Mouse (Mus musculus) embryonic stem cell, embryonic (primary cell): ENCODE measurements around the gene Ccdc6.

Source experiments
- CTCF ChIA-PET, 4 experiments: fragments of 300-600 bp in 2 of 4; fragments of 350-600 bp in 2 of 4; sonication (Branson Sonifier 250); formaldehyde crosslinking; loops; one replicate each; lab custom pipeline; 2022; ENCODE audit warnings: inconsistent platforms in 2 of 4; lab: Charles Lee
- POLR2A ChIA-PET, 4 experiments: fragments of 300-600 bp in 2 of 4; fragments of 350-600 bp in 2 of 4; sonication (Branson Sonifier 250); formaldehyde crosslinking; loops; one replicate each; lab custom pipeline; 2022; ENCODE audit warnings: antibody characterized with exemption in 4 of 4, inconsistent platforms in 1 of 4; lab: Charles Lee

Gene Ccdc6

GRCm38 (mm10) chr10:70114048-70114635 is 17.2 kb downstream of the Ccdc6 start:
- CTCF ChIA-PET: interaction anchor here in 2 of 4 experiments (0.5 to 0.9 kb wide), 5 partner anchors 21 to 318 kb away, joined by 3 to 4 read pairs (median 3); no protein-coding TSS in a partner anchor
- POLR2A ChIA-PET: interaction anchor here in 2 of 4 experiments (0.8 to 2.2 kb wide), 2 partner anchors 17 to 18 kb away, joined by 3 to 6 read pairs; no protein-coding TSS in a partner anchor

- CTCF ChIA-PET: interaction anchor here in 2 of 4 experiments (0.6 to 0.7 kb wide), 3 partner anchors 13 to 852 kb away, joined by 3 to 4 read pairs (median 3); no protein-coding TSS in a partner anchor
Measured at GRCm38 (mm10) chr10:70116454-70116853, 19.5 kb downstream of the Ccdc6 start.

GRCm38 (mm10) chr10:70119451-70119850 is 22.5 kb downstream of the Ccdc6 start:
- CTCF ChIA-PET: no interaction called here
- POLR2A ChIA-PET: interaction anchor here in 2 of 4 experiments (0.8 to 2.1 kb wide), 4 partner anchors 17 to 28 kb away, joined by 3 to 8 read pairs (median 5); partner anchors contain the start of gene Ccdc6 (in 1 of the 2)

More at GRCm38 (mm10) chr10:70116454-70116853, 19.5 kb downstream of the Ccdc6 start:
- POLR2A ChIA-PET: interaction anchor here in 2 of 4 experiments (0.6 to 2.2 kb wide), 6 partner anchors 12 to 1773 kb away, joined by 3 to 6 read pairs (median 4); no protein-coding TSS in a partner anchor

- ChIA-PET POLR2A (interaction anchor here in 3 of 4 experiments (0.6 to 1.9 kb wide), 5 partner anchors 10 to 1075 kb away, joined by 3 to 6 read pairs (median 4); partner anchors contain the start of gene Ccdc6 (in 1 of the 3)), CTCF (interaction anchor here in 2 of 4 experiments (0.7 kb wide), 2 partner anchors 10 to 118 kb away, joined by 4 to 13 read pairs; no protein-coding TSS in a partner anchor)
Measured at GRCm38 (mm10) chr10:70119851-70120370, 23.0 kb downstream of the Ccdc6 start.

- POLR2A ChIA-PET: interaction anchor here in 1 of 4 experiments (0.8 kb wide), 1 partner anchor 13 kb away, joined by 3 read pairs; no protein-coding TSS in a partner anchor
- CTCF ChIA-PET: no interaction called here
Measured at GRCm38 (mm10) chr10:70120671-70121405, 23.9 kb downstream of the Ccdc6 start.

GRCm38 (mm10) chr10:70121406-70121695 is 24.4 kb downstream of the Ccdc6 start:
- POLR2A ChIA-PET: interaction anchor here in 1 of 4 experiments (0.7 kb wide), 1 partner anchor 134 kb away, joined by 3 read pairs; no protein-coding TSS in a partner anchor
- CTCF ChIA-PET: interaction anchor here in 1 of 4 experiments (0.6 kb wide), 1 partner anchor 15 kb away, joined by 3 read pairs; no protein-coding TSS in a partner anchor

- ChIA-PET POLR2A (interaction anchor here in 1 of 4 experiments (0.6 kb wide), 1 partner anchor 12 kb away, joined by 3 read pairs; no protein-coding TSS in a partner anchor), CTCF (interaction anchor here in 1 of 4 experiments (0.5 kb wide), 1 partner anchor 166 kb away, joined by 4 read pairs; no protein-coding TSS in a partner anchor)
Measured at GRCm38 (mm10) chr10:70123454-70123853, 26.5 kb downstream of the Ccdc6 start.

GRCm38 (mm10) chr10:70125491-70125890 is 28.6 kb downstream of the Ccdc6 start:
- ChIA-PET CTCF (interaction anchor here in 1 of 4 experiments (1.0 to 1.4 kb wide), 2 partner anchors 9 to 31 kb away, joined by 4 to 6 read pairs; no protein-coding TSS in a partner anchor), POLR2A (interaction anchor here in 1 of 4 experiments (0.8 kb wide), 1 partner anchor 30 kb away, joined by 3 read pairs; no protein-coding TSS in a partner anchor)

- ChIA-PET POLR2A (interaction anchor here in 1 of 4 experiments (1.5 kb wide), 1 partner anchor 31 kb away, joined by 5 read pairs; the partner anchor contains the start of gene Ccdc6), CTCF (interaction anchor here in 1 of 4 experiments (0.6 kb wide), 1 partner anchor 68 kb away, joined by 5 read pairs; no protein-coding TSS in a partner anchor)
Measured at GRCm38 (mm10) chr10:70127273-70127672, 30.4 kb downstream of the Ccdc6 start.

GRCm38 (mm10) chr10:70128408-70128807 is 31.5 kb downstream of the Ccdc6 start:
- ChIA-PET CTCF (interaction anchor here in 2 of 4 experiments (0.7 to 1.2 kb wide), 4 partner anchors 9 to 117 kb away, joined by 3 to 4 read pairs (median 3); partner anchors contain the start of gene Slc16a9 (in 1 of the 2)), POLR2A (interaction anchor here in 1 of 4 experiments (1.3 to 1.5 kb wide), 2 partner anchors 12 to 32 kb away, joined by 4 to 5 read pairs; partner anchors contain the start of gene Ccdc6)

- POLR2A ChIA-PET: interaction anchor here (0.6 to 5.8 kb wide), 26 partner anchors 9 to 1995 kb away, joined by 3 to 34 read pairs (median 4); partner anchors contain the start of gene Ccdc6 (in 3 of the 4)
- CTCF ChIA-PET: interaction anchor here in 3 of 4 experiments (0.6 to 1.7 kb wide), 5 partner anchors 20 to 623 kb away, joined by 3 to 8 read pairs (median 4); no protein-coding TSS in a partner anchor
Measured at GRCm38 (mm10) chr10:70132087-70132560, 35.2 kb downstream of the Ccdc6 start.

GRCm38 (mm10) chr10:70132714-70133113 is 35.8 kb downstream of the Ccdc6 start:
- ChIA-PET POLR2A (interaction anchor here in 3 of 4 experiments (0.6 to 5.8 kb wide), 16 partner anchors 8 to 206 kb away, joined by 3 to 34 read pairs (median 4); partner anchors contain the start of gene Ccdc6 (in 2 of the 3)), CTCF (interaction anchor here in 1 of 4 experiments (0.6 to 1.7 kb wide), 6 partner anchors 19 to 214 kb away, joined by 3 to 6 read pairs (median 4); no protein-coding TSS in a partner anchor)

- CTCF ChIA-PET: interaction anchor here in 1 of 4 experiments (0.6 to 1.7 kb wide), 4 partner anchors 23 to 213 kb away, joined by 3 to 6 read pairs (median 4); no protein-coding TSS in a partner anchor
- POLR2A ChIA-PET: interaction anchor here in 2 of 4 experiments (1.1 to 5.8 kb wide), 9 partner anchors 8 to 206 kb away, joined by 3 to 34 read pairs (median 6); partner anchors contain the start of gene Ccdc6 (in 1 of the 2)
Measured at GRCm38 (mm10) chr10:70133188-70133587, 36.3 kb downstream of the Ccdc6 start.

GRCm38 (mm10) chr10:70135680-70136079 is 38.8 kb downstream of the Ccdc6 start:
- CTCF ChIA-PET: interaction anchor here (0.6 to 2.0 kb wide), 47 partner anchors 8 to 1118 kb away, joined by 3 to 12 read pairs (median 4); no protein-coding TSS in a partner anchor
- POLR2A ChIA-PET: interaction anchor here in 3 of 4 experiments (0.6 to 1.5 kb wide), 7 partner anchors 13 to 709 kb away, joined by 3 to 7 read pairs (median 4); no protein-coding TSS in a partner anchor

GRCm38 (mm10) chr10:70137652-70138051 is 40.7 kb downstream of the Ccdc6 start:
- ChIA-PET CTCF (interaction anchor here (0.6 to 1.6 kb wide), 8 partner anchors 9 to 584 kb away, joined by 3 to 10 read pairs (median 4); partner anchors contain the start of gene Ccdc6 (in 1 of the 4)), POLR2A (interaction anchor here in 3 of 4 experiments (0.6 to 1.5 kb wide), 9 partner anchors 13 to 151 kb away, joined by 3 to 6 read pairs (median 3); partner anchors contain the start of gene Ccdc6 (in 1 of the 3))

GRCm38 (mm10) chr10:70138150-70138549 is 41.2 kb downstream of the Ccdc6 start:
- ChIA-PET CTCF (interaction anchor here (0.6 to 1.6 kb wide), 9 partner anchors 10 to 170 kb away, joined by 3 to 10 read pairs (median 4); partner anchors contain the start of genes Ccdc6 (in 1 of the 4) and Slc16a9 (in 1 of the 4)), POLR2A (interaction anchor here in 3 of 4 experiments (0.7 to 1.5 kb wide), 8 partner anchors 17 to 150 kb away, joined by 3 to 6 read pairs (median 3); partner anchors contain the start of gene Ccdc6 (in 1 of the 3))
